Mouse (Mus musculus) erythroblast, embryonic 14.5 days (primary cell): ENCODE measurements around the gene Zmynd10. TPM values are rescaled to one million over a fixed set of nuclear protein-coding genes. Genes with fewer than 3 reads are reported as not detected.

ENCODE experiments used
- H3K27me3 ChIP-seq: 2 replicates; pipeline ENCODE4 v1.6.1; 2012; ENCODE audit warnings: inconsistent platforms; ENCODE audit not compliant: control insufficient read depth
- H3K36me3 ChIP-seq: 2 replicates; pipeline ENCODE4 v1.6.1; 2012; ENCODE audit warnings: mild to moderate bottlenecking, inconsistent platforms; ENCODE audit not compliant: control insufficient read depth
- H3K4me1 ChIP-seq: 2 replicates; pipeline ENCODE4 v1.6.1; 2012; ENCODE audit warnings: inconsistent platforms; ENCODE audit not compliant: control insufficient read depth
- H3K4me3 ChIP-seq: replicated peaks from 2 replicates; pipeline ENCODE3; 2012; ENCODE audit warnings: moderate library complexity, mild to moderate bottlenecking, inconsistent platforms
- H3K9me3 ChIP-seq: 2 replicates; pipeline ENCODE4 v1.6.1; 2012; ENCODE audit warnings: low read length, inconsistent platforms, mixed read lengths; ENCODE audit not compliant: control insufficient read depth
- GATA1 ChIP-seq: IDR thresholded peaks from 2 replicates; pipeline ENCODE4 v1.6.1; 2012; ENCODE audit warnings: low read length, inconsistent platforms, mixed read lengths
- TAL1 ChIP-seq: IDR thresholded peaks from 3 replicates; pipeline ENCODE4 v1.6.1; 2012; ENCODE audit warnings: low read length, inconsistent platforms, mixed read lengths
- polyA plus RNA-seq: library from polyadenylated mRNA; stranded (reverse); fragments of >175 nt; gene quantifications from 2 replicates; pipeline ENCODE4 v1.2.3, GENCODE M21; 2012

Zmynd10 gene
- polyA plus RNA-seq, 1 experiment: not detected

- H3K4me1 ChIP-seq: peaks cover 87% of the 10 kb centered on the region
- no peaks in the 10 kb centered on the region for H3K9me3 ChIP-seq
- H3K36me3 ChIP-seq: peaks cover 59% of the 10 kb centered on the region
- no peaks in the 10 kb centered on the region for H3K27me3 ChIP-seq
- peak overlapping the region; percentile 1 for H3K4me3 ChIP-seq
- TF ChIP-seq TAL1: no peak
- TF ChIP-seq GATA1: no peak
These were observed 36.1 kb downstream of the Zmynd10 start for GRCm38 (mm10) chr9:107583174-107583573.

GRCm38 (mm10) chr9:107586504-107586903 is 39.4 kb downstream of the Zmynd10 start:
- Histone ChIP-seq H3K36me3 (peaks cover 77% of the 10 kb centered on the region), H3K4me1 (peaks cover 86% of the 10 kb centered on the region)

GRCm38 (mm10) chr9:107586974-107587832 is 40.1 kb downstream of the Zmynd10 start, which contains the start of gene Ifrd2:
Gene Ifrd2 (plus strand): TSS chr9:107587642.
- H3K27me3 ChIP-seq: no peaks in the 10 kb centered on the region; the same call in 1 of the 2 replicates
- peak; percentile 81 for TF ChIP-seq GATA1
- TF ChIP-seq TAL1: peak; percentile 77
- peaks cover 84% of the 10 kb centered on the region for H3K4me1 ChIP-seq
- H3K4me3 ChIP-seq: peak within 1 kb of the TSS; percentile 78
- no peaks in the 10 kb centered on the region for H3K9me3 ChIP-seq
- peaks cover 82% of the 10 kb centered on the region for H3K36me3 ChIP-seq

More at GRCm38 (mm10) chr9:107586504-107586903, 39.4 kb downstream of the Zmynd10 start:
- H3K4me3 ChIP-seq: peak overlapping the region; percentile 78
- TF ChIP-seq GATA1 (no peak), TAL1 (no peak)
- no peaks in the 10 kb centered on the region; the same call in 1 of the 2 replicates for H3K27me3 ChIP-seq
- no peaks in the 10 kb centered on the region for H3K9me3 ChIP-seq

GRCm38 (mm10) chr9:107587833-107588639 is 40.9 kb downstream of the Zmynd10 start:
- no peaks in the 10 kb centered on the region for H3K9me3 ChIP-seq
- peak overlapping the region; percentile 78 for H3K4me3 ChIP-seq
- peaks cover 82% of the 10 kb centered on the region for H3K36me3 ChIP-seq
- H3K27me3 ChIP-seq: no peaks in the 10 kb centered on the region; the same call in 1 of the 2 replicates
- TF ChIP-seq GATA1: peak; percentile 43
- peak; percentile 72 for TF ChIP-seq TAL1
- H3K4me1 ChIP-seq: peaks cover 81% of the 10 kb centered on the region

GRCm38 (mm10) chr9:107590058-107590772 is 43.1 kb downstream of the Zmynd10 start:
- Histone ChIP-seq H3K27me3 (no peaks in the 10 kb centered on the region; the same call in 1 of the 2 replicates), H3K4me3 (peak overlapping the region; percentile 78), H3K36me3 (peaks cover 82% of the 10 kb centered on the region), H3K9me3 (no peaks in the 10 kb centered on the region), H3K4me1 (peaks cover 71% of the 10 kb centered on the region)
- no peak for TF ChIP-seq GATA1
- TF ChIP-seq TAL1: no peak

GRCm38 (mm10) chr9:107590773-107591060 is 43.6 kb downstream of the Zmynd10 start:
- Histone ChIP-seq H3K9me3 (no peaks in the 10 kb centered on the region), H3K27me3 (no peaks in the 10 kb centered on the region; the same call in 1 of the 2 replicates), H3K4me3 (peak overlapping the region; percentile 78), H3K36me3 (peaks cover 81% of the 10 kb centered on the region), H3K4me1 (peaks cover 66% of the 10 kb centered on the region)
- no peak for TF ChIP-seq GATA1
- TF ChIP-seq TAL1: no peak

- H3K4me1 ChIP-seq: peaks cover 64% of the 10 kb centered on the region
- peaks cover 77% of the 10 kb centered on the region for H3K36me3 ChIP-seq
- TF ChIP-seq GATA1 (no peak), TAL1 (no peak)
- H3K27me3 ChIP-seq: peaks cover 3% of the 10 kb centered on the region
- no peaks in the 10 kb centered on the region for H3K9me3 ChIP-seq
- no peak overlapping the region for H3K4me3 ChIP-seq
These were observed 46.2 kb downstream of the Zmynd10 start for GRCm38 (mm10) chr9:107593101-107593976.
